Mouse (Mus musculus) heart, postnatal 14 days (tissue): ENCODE data around the gene Ntmt1. TPM values are rescaled to one million over a fixed set of nuclear protein-coding genes. Genes with fewer than 3 reads are reported as not detected.

Experiments
- DNase-seq, 2 experiments: peaks; one replicate each; pipeline ENCODE4 v3.0.0; 2021 to 2022
- intact Hi-C: fragments of 180-260 bp; cut with DNase I; formaldehyde crosslinking; loops from one replicate; pipeline ENCODE4 v1.15.1; 2025
- total RNA-seq, 2 experiments: library from RNA; stranded (reverse); gene quantifications; 2 replicates each; pipeline ENCODE4 v1.2.3; 2021

Gene Ntmt1
- total RNA-seq, 2 experiments from 2014 or later, result 30.0 to 34.5 TPM

DNA sequence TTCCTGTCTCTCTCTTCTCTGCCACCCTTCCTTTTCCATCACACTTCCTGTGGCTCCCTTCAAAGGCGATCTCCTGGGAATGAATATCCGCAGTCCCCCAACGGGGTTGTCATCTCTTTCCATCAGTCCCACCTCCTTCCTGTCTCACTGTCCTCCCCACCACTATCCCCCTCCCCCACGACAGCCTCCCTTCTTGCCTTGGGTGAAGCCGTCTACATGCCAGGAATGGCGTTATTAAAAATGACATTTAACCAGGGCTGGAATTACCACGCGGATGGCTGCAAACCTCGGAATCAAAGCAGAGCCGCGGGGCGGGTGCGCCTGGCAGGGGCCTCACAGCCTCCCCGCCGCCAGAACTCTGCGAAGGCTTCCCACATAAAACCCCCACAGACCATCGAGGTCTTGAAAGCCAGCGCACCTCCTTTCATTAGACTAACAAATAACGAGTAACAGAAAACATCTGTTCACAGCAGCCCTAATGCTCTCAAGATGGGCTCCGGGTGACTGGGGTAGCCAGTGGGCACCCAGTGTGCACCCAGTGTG is 45.2 kb downstream of the Ntmt1 start:
- peak in 1 of 2 experiments; percentile 13 for DNase-seq
- intact Hi-C loops, result no loop called here

DNA sequence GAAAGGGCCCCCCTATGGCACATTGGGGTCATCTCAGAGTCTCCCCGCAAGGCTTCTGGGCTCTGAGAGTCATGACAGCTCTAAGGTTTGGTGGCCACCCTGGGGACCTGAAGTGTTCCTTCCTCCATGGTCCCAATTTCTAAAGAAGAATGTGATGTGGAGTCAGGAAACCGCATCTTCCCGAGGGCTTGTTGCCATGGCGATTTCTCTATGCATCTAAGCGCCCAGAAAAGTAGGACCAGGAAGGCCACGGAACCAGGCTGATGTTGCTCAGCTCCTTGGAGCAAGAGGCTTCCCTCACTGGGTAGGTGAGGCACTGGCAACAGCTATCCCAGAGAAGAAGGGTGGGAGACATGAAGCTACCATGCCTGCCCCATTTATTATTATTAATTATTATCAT is 49.5 kb downstream of the Ntmt1 start:
- intact Hi-C loops, result no loop called here
- DNase-seq, result no peak

GRCm38 (mm10) chr2:30859782-30860181 is 52.2 kb downstream of the Ntmt1 start:
- intact Hi-C loops, result no loop called here

GRCm38 (mm10) chr2:30862081-30862480 is 54.5 kb downstream of the Ntmt1 start:
- DNase-seq, result no peak
- intact Hi-C loops, result no loop called here

More at GRCm38 (mm10) chr2:30859782-30860181, 52.2 kb downstream of the Ntmt1 start:
- no peak for DNase-seq

DNA sequence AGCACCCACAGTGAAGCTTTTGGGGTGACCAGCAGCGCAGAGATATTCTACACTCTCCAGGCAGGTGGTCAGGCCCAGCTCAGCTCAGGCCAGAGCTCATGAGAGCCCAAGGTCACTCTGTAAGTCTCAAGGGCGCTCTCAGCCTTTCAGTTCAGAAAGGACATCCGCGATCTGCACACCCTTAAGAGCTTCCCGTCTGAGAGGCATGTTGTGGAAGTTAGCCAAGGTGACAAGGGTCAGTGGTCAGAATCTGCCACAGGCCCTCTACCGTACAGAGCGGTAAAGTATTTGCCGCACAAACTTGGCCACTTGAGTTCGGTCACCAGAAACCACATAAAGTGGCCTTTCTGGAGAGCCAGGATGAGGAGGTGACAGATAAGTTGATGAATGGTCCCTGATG is 55.9 kb downstream of the Ntmt1 start:
- peak in 1 of 2 experiments; percentile 10 for DNase-seq
- intact Hi-C loops, result no loop called here

DNA sequence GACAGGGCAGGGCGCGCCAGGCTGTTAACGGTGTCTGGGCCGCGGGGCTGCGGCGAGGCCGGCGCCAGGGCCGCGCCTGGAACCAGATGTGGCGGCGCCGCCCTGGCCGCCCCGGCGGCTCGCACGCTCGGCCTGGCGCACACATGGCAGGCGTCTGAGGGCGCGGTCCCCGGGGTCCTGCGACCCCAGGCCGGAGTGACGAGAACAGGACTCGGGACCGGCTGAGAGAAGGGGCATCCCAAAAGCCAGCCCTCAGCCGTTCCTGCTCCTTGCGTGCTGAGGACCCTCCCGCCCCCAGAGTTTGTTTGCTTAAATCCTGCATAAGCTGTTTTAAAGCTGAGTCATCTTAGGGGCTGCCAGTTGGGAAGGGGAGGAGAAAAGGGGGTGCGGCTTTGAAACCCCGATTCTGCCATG is 57.3 kb downstream of the Ntmt1 start:
- intact Hi-C loops, result no loop called here
- DNase-seq, result peak; percentile 36 to 48

DNA sequence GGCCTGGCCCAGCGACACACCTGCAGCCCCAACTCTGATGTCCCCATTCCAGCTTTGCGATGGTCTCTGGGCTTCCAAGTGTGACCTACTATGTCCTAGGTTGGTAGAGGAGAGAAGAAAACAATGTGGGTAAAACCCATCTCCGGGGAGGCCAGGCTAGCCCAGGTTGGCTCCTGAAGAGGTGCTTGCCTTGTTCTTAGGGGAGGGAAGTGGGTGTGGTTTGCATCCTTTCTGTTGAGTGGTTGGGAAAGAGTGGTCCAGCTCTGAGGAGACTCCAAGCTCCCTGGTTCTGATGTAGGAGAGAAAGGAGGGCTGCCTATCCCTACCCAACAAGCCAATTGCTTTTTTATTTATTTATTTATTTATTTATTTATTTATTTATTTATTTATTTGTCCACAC is 57.8 kb downstream of the Ntmt1 start:
- no peak for DNase-seq
- intact Hi-C loops, result no loop called here

DNA sequence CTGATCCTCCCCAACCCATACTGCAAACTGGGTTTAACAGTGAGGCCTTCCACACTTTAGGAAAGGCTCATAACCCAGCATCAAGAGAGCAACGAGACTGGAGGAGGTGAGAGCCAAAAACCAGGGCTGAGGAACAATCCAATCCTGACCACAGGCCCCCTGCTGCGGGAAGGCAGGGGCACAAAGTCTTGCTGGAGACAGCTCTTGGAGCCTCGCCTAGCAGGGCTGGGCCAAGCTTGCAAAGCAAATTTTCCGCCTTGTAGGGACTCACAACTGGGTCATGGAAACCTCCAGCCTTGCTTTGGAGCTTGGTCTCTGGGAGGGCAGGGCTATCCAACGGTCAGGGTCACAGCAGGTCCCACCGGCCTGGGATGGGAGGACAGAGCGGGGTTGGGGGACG is 63.2 kb downstream of the Ntmt1 start:
- intact Hi-C loops, result no loop called here
- DNase-seq, result no peak

Other genes starting within 250 kb of the Ntmt1 start
- 1 to 10 TPM; 1.8 to 3.9 TPM for gene Cstad, start 212.8 kb upstream of the Ntmt1 start, total RNA-seq
- 1 to 10 TPM in 1 of 2 experiments, under 1 TPM in 1; 0.57 to 1.0 TPM for gene 1700001O22Rik, start 4.2 kb upstream of the Ntmt1 start, total RNA-seq
- 1 to 10 TPM; 7.9 to 9.0 TPM for gene Asb6, start 22.5 kb downstream of the Ntmt1 start, total RNA-seq
- 1 to 10 TPM in 1 of 2 experiments, under 1 TPM in 1; 0.80 to 1.2 TPM for gene Prrx2, start 27.1 kb downstream of the Ntmt1 start, total RNA-seq
- 1 to 10 TPM; 1.9 to 3.2 TPM for gene Ptges, start 122.0 kb downstream of the Ntmt1 start, total RNA-seq
- 10 to 100 TPM; 25.0 to 26.1 TPM for gene Tor1b, start 145.1 kb downstream of the Ntmt1 start, total RNA-seq
- gene Tor1a, start 160.1 kb downstream of the Ntmt1 start, total RNA-seq, result 10 to 100 TPM; 13.5 to 13.9 TPM
- 10 to 100 TPM; 18.4 to 18.7 TPM for gene BC005624, start 174.4 kb downstream of the Ntmt1 start, total RNA-seq
- 10 to 100 TPM; 55.6 to 56.6 TPM for gene Usp20, start 174.5 kb downstream of the Ntmt1 start, total RNA-seq